Comparison of ENCODE assay signal across 9 mouse cellular contexts in genomic region chr9:109877666-109878065, GRCm38 (mm10). TPM values are rescaled to one million over a fixed set of nuclear protein-coding genes. Genes with fewer than 3 reads are reported as not detected.
DNase-seq lines count a peak whose midpoint lies in the region; ATAC-seq lines count a peak whose summit lies in the region.
"Had no signal": no experiment of that assay in that cellular context is flagged by ENCODE, and none has a peak within 500 bp of the region (broad histone marks: within the 10 kb centered on the region; RNA-seq: fewer than 3 reads in every experiment).

No protein-coding gene starts in this region.

- no peak for DNase-seq in heart, postnatal 4 days
- peak; percentile 23 for DNase-seq in NIH3T3 (ENCODE audit: low read depth)
- no peak for DNase-seq in midbrain, embryonic 11.5 days (ENCODE audit: low spot score, missing footprints)
- no peak for DNase-seq in gastrocnemius, postnatal 10 days
- DNase-seq in right cerebral cortex, adult 18-20 months, result no peak
- DNase-seq in gastrocnemius, adult 18-20 months (ENCODE audit: low spot score), result no peak

- ATAC-seq in heart, embryonic 11.5 days (replicated peaks; ENCODE audit: insufficient number of reproducible peaks, low FRiP score, low TSS enrichment), result no peak
- no peak for ATAC-seq in hindbrain, embryonic 12.5 days (ENCODE audit: low FRiP score)
- no peak for ATAC-seq in midbrain, embryonic 11.5 days (ENCODE audit: low FRiP score)

- H3K4me1 ChIP-seq in heart, embryonic 11.5 days (ENCODE audit: control insufficient read depth, insufficient read depth, low read length), result peaks cover 6% of the 10 kb centered on the region
- peaks cover 13% of the 10 kb centered on the region for H3K4me1 ChIP-seq in hindbrain, embryonic 12.5 days
- peaks cover 9% of the 10 kb centered on the region; the same call in 1 of the 2 replicates for H3K4me1 ChIP-seq in midbrain, embryonic 11.5 days (ENCODE audit: control insufficient read depth, insufficient read depth, low read length)

- H3K4me3 ChIP-seq in heart, embryonic 11.5 days (ENCODE audit: low read depth, low read length), result peak overlapping the region; percentile 88
- H3K4me3 ChIP-seq in hindbrain, embryonic 12.5 days, result peak overlapping the region; percentile 98
- H3K4me3 ChIP-seq in midbrain, embryonic 11.5 days (ENCODE audit: low read depth, low read length), result peak overlapping the region; percentile 99

- H3K9ac ChIP-seq in heart, embryonic 11.5 days (ENCODE audit: low read depth, low read length), result peak overlapping the region; percentile 95
- peak overlapping the region; percentile 94; the same call in 1 of the 2 replicates for H3K9ac ChIP-seq in hindbrain, embryonic 12.5 days
- peak overlapping the region; percentile 98 for H3K9ac ChIP-seq in midbrain, embryonic 11.5 days (ENCODE audit: low read length)

- no peaks in the 10 kb centered on the region for H3K9me3 ChIP-seq in heart, embryonic 11.5 days (replicated peaks; ENCODE audit: control insufficient read depth, low read length)
- no peaks in the 10 kb centered on the region for H3K9me3 ChIP-seq in hindbrain, embryonic 12.5 days (replicated peaks)
- no peaks in the 10 kb centered on the region for H3K9me3 ChIP-seq in midbrain, embryonic 11.5 days (ENCODE audit: control insufficient read depth, low read length)

- H3K4me2 ChIP-seq in heart, embryonic 11.5 days, result peak overlapping the region; percentile 94
- peak overlapping the region; percentile 84 for H3K4me2 ChIP-seq in hindbrain, embryonic 12.5 days (replicated peaks)
- peak overlapping the region; percentile 85 for H3K4me2 ChIP-seq in midbrain, embryonic 11.5 days

- no peaks in the 10 kb centered on the region for H3K27me3 ChIP-seq in heart, embryonic 11.5 days (ENCODE audit: control insufficient read depth, insufficient read depth, low read length)
- no peaks in the 10 kb centered on the region for H3K27me3 ChIP-seq in hindbrain, embryonic 12.5 days
- H3K27me3 ChIP-seq in midbrain, embryonic 11.5 days (ENCODE audit: control insufficient read depth, insufficient read depth, low read length), result no peaks in the 10 kb centered on the region

- 86% methylated on average over 5 of the region's 5 CpGs for WGBS in heart, embryonic 11.5 days (ENCODE audit: insufficient replicate concordance)
- 74% methylated on average over 5 of the region's 5 CpGs for WGBS in hindbrain, embryonic 12.5 days
- WGBS in midbrain, embryonic 11.5 days, result 72% methylated on average over 5 of the region's 5 CpGs

- H3K36me3 ChIP-seq in heart, embryonic 11.5 days (ENCODE audit: control insufficient read depth, insufficient read depth, low read length), result peaks cover 37% of the 10 kb centered on the region
- H3K36me3 ChIP-seq in hindbrain, embryonic 12.5 days, result peaks cover 44% of the 10 kb centered on the region
- H3K36me3 ChIP-seq in midbrain, embryonic 11.5 days (ENCODE audit: control insufficient read depth, insufficient read depth, low read length), result peaks cover 21% of the 10 kb centered on the region

- H3K27ac ChIP-seq in heart, embryonic 11.5 days (ENCODE audit: low read depth, low read length), result no peak overlapping the region
- no peak overlapping the region for H3K27ac ChIP-seq in hindbrain, embryonic 12.5 days
- no peak overlapping the region for H3K27ac ChIP-seq in midbrain, embryonic 11.5 days (ENCODE audit: low read depth, low read length)

RNA-seq across cellular contexts. Expression of gene Cdc25a, which starts 2.3 kb away (rescaled TPM):
- 22.0 and 23.7 TPM in 2 replicates for polyA plus RNA-seq in heart, embryonic 11.5 days (2014; fragmentation: Nextera tagmentation; extraction: Ambion mirVana)
- 10 to 100 TPM; 16.3 to 17.2 TPM for total RNA-seq in heart, postnatal 4 days (2021)
- polyA plus RNA-seq in hindbrain, embryonic 12.5 days (2016; fragmentation: Nextera tagmentation; extraction: Ambion mirVana), result 34.0 and 35.5 TPM in 2 replicates
- polyA plus RNA-seq in midbrain, embryonic 11.5 days (2014; fragmentation: Nextera tagmentation; extraction: Ambion mirVana), result 33.6 and 36.9 TPM in 2 replicates
- 1 to 10 TPM; 6.2 to 9.2 TPM for total RNA-seq in gastrocnemius, postnatal 10 days (2021)
- 1 to 10 TPM; 3.9 to 4.7 TPM for total RNA-seq in gastrocnemius, adult 18-20 months (2021)

RNA-seq across cellular contexts. Expression of gene Camp, which starts 28.2 kb away (rescaled TPM):
- 1.1 TPM in 1 of 2 replicates, not detected in the other for polyA plus RNA-seq in heart, embryonic 11.5 days (2014; fragmentation: Nextera tagmentation; extraction: Ambion mirVana)
- 1 to 10 TPM in 1 of 2 experiments, under 1 TPM in 1; 0.50 to 1.0 TPM for total RNA-seq in heart, postnatal 4 days (2021)
- polyA plus RNA-seq in hindbrain, embryonic 12.5 days (2016; fragmentation: Nextera tagmentation; extraction: Ambion mirVana), result 1.9 and 2.0 TPM in 2 replicates
- 0.25 and 0.30 TPM in 2 replicates for polyA plus RNA-seq in midbrain, embryonic 11.5 days (2014; fragmentation: Nextera tagmentation; extraction: Ambion mirVana)
- 1 to 10 TPM in 1 of 2 experiments, not detected in 1; 7.8 TPM for total RNA-seq in gastrocnemius, postnatal 10 days (2021)
- total RNA-seq in gastrocnemius, adult 18-20 months (2021), result not detected
- total RNA-seq: left cerebral cortex, postnatal 36 days had no signal

RNA-seq across cellular contexts. Expression of gene Nme6, which starts 45.1 kb away (rescaled TPM):
- 77.3 and 84.9 TPM in 2 replicates for polyA plus RNA-seq in heart, embryonic 11.5 days (2014; fragmentation: Nextera tagmentation; extraction: Ambion mirVana)
- total RNA-seq in heart, postnatal 4 days (2021), result 10 to 100 TPM; 21.6 to 25.2 TPM
- 60.4 and 68.7 TPM in 2 replicates for polyA plus RNA-seq in hindbrain, embryonic 12.5 days (2016; fragmentation: Nextera tagmentation; extraction: Ambion mirVana)
- 96.6 and 98.4 TPM in 2 replicates for polyA plus RNA-seq in midbrain, embryonic 11.5 days (2014; fragmentation: Nextera tagmentation; extraction: Ambion mirVana)
- total RNA-seq in gastrocnemius, postnatal 10 days (2021), result 10 to 100 TPM; 23.5 to 23.7 TPM
- total RNA-seq in gastrocnemius, adult 18-20 months (2021), result 10 to 100 TPM; 28.8 to 30.8 TPM

RNA-seq across cellular contexts. Expression of gene Map4, which starts 53.6 kb away (rescaled TPM):
- polyA plus RNA-seq in heart, embryonic 11.5 days (2014; fragmentation: Nextera tagmentation; extraction: Ambion mirVana), result 64.9 and 93.6 TPM in 2 replicates
- total RNA-seq in heart, postnatal 4 days (2021), result 100 to 1,000 TPM; 282 to 291 TPM
- 137 and 164 TPM in 2 replicates for polyA plus RNA-seq in hindbrain, embryonic 12.5 days (2016; fragmentation: Nextera tagmentation; extraction: Ambion mirVana)
- polyA plus RNA-seq in midbrain, embryonic 11.5 days (2014; fragmentation: Nextera tagmentation; extraction: Ambion mirVana), result 80.1 and 81.4 TPM in 2 replicates
- 100 to 1,000 TPM; 466 to 507 TPM for total RNA-seq in gastrocnemius, postnatal 10 days (2021)
- total RNA-seq in gastrocnemius, adult 18-20 months (2021), result 100 to 1,000 TPM; 514 to 562 TPM
